Mouse (Mus musculus): Measurements from ENCODE around the gene Bcl2. TPM values are rescaled to one million over a fixed set of nuclear protein-coding genes. Genes with fewer than 3 reads are reported as not detected.

Bcl2 gene
- polyA plus RNA-seq, 1 experiment from 2014 or later: 26.7 TPM

- ATAC-seq (replicated peaks; ENCODE audit: low FRiP score): peak; percentile 65
These were observed 84.0 kb downstream of the Bcl2 start for GRCm38 (mm10) chr1:106629931-106630682.

GRCm38 (mm10) chr1:106629470-106629830 is 84.6 kb downstream of the Bcl2 start:
- peak overlapping the region; percentile 18; the same call in 1 of the 2 replicates for H3K4me2 ChIP-seq
- no peaks in the 10 kb centered on the region for H3K36me3 ChIP-seq
- H3K27ac ChIP-seq: peak overlapping the region; percentile 85
- no peak overlapping the region for H3K4me3 ChIP-seq (replicated peaks)
- H3K4me1 ChIP-seq: peaks cover 36% of the 10 kb centered on the region
- 5% methylated on average over 4 of the region's 4 CpGs for WGBS
- no peaks in the 10 kb centered on the region for H3K27me3 ChIP-seq
- no peak overlapping the region for H3K9ac ChIP-seq
- peak; percentile 80 for ATAC-seq (replicated peaks; ENCODE audit: low FRiP score)
- H3K9me3 ChIP-seq (replicated peaks): no peaks in the 10 kb centered on the region

More at GRCm38 (mm10) chr1:106629931-106630682, 84.0 kb downstream of the Bcl2 start:
- Histone ChIP-seq H3K27me3 (no peaks in the 10 kb centered on the region), H3K4me2 (0 out of 2 replicates have a peak overlapping the region, but pooled peaks have one; percentile 2), H3K27ac (peak overlapping the region; percentile 85), H3K4me1 (peaks cover 36% of the 10 kb centered on the region), H3K9me3 (replicated peaks) (no peaks in the 10 kb centered on the region), H3K36me3 (no peaks in the 10 kb centered on the region), H3K9ac (no peak overlapping the region), H3K4me3 (replicated peaks) (no peak overlapping the region)
- 18% methylated on average over 4 of the region's 4 CpGs for WGBS

DNA sequence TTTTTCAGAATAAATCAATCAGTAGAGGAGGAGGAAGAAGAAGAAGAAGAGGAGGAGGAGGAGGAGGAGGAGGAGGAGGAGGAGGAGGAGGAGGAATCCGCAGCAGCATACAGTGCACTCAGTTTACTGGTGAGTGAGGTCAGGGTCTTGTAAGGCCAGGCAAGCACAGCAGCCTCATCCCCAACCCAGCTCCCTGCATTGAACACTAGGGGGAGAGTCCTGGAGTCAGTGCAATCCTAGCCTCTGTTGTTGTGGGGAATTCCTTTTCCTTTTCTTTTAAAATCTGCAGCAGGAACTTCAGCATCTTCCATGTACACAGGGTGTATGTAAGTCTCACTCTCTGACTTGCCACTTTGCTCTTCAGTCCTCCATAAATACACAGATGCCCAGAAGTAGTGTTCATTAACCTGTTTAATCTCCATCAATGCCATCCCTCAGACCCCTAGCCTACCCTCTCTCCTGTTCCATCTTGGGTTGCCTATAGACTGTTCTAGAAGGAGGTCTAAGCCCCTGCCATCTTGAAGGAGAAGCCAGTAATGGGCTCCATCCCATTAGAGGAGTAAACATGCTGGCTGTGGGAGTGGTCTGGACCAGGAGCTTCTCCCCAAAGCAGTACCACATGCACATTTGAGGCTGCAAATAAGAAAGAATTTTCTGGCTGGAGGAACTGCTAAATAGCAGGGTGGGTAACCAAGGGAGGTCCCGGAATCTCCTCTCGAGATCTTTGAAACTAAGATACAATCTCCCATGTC is 85.2 kb downstream of the Bcl2 start:
- Histone ChIP-seq H3K36me3 (no peaks in the 10 kb centered on the region), H3K4me3 (replicated peaks) (no peak overlapping the region), H3K4me2 (peak overlapping the region; percentile 18; the same call in 1 of the 2 replicates), H3K27me3 (no peaks in the 10 kb centered on the region), H3K9me3 (replicated peaks) (no peaks in the 10 kb centered on the region), H3K4me1 (peaks cover 36% of the 10 kb centered on the region), H3K9ac (no peak overlapping the region), H3K27ac (peak overlapping the region; percentile 85)
- WGBS: 23% methylated on average over 3 of the region's 3 CpGs
- peak; percentile 73 for ATAC-seq (replicated peaks; ENCODE audit: low FRiP score)

- H3K4me1 ChIP-seq: peaks cover 36% of the 10 kb centered on the region
- no peak overlapping the region for H3K9ac ChIP-seq
- H3K4me2 ChIP-seq: no peak overlapping the region
- no peak for ATAC-seq (replicated peaks; ENCODE audit: low FRiP score)
- no peaks in the 10 kb centered on the region for H3K9me3 ChIP-seq (replicated peaks)
- H3K27me3 ChIP-seq: no peaks in the 10 kb centered on the region
- H3K36me3 ChIP-seq: no peaks in the 10 kb centered on the region
- no peak overlapping the region for H3K4me3 ChIP-seq (replicated peaks)
- no peak overlapping the region for H3K27ac ChIP-seq
These were observed 85.8 kb downstream of the Bcl2 start for GRCm38 (mm10) chr1:106628279-106628678.

- Histone ChIP-seq H3K27me3 (no peaks in the 10 kb centered on the region), H3K9ac (no peak overlapping the region), H3K9me3 (replicated peaks) (no peaks in the 10 kb centered on the region), H3K36me3 (no peaks in the 10 kb centered on the region), H3K27ac (no peak overlapping the region), H3K4me1 (peaks cover 36% of the 10 kb centered on the region), H3K4me3 (replicated peaks) (no peak overlapping the region), H3K4me2 (no peak overlapping the region)
- ATAC-seq (replicated peaks; ENCODE audit: low FRiP score): no peak
- 30% methylated on average over 5 of the region's 5 CpGs for WGBS
These were observed 86.8 kb downstream of the Bcl2 start for GRCm38 (mm10) chr1:106627241-106627640.

- no peaks in the 10 kb centered on the region for H3K27me3 ChIP-seq
- no peaks in the 10 kb centered on the region for H3K36me3 ChIP-seq
- H3K9ac ChIP-seq: no peak overlapping the region
- 0 out of 2 replicates have a peak overlapping the region, but pooled peaks have one; percentile 22 for H3K27ac ChIP-seq
- no peak for ATAC-seq (replicated peaks; ENCODE audit: low FRiP score)
- H3K4me2 ChIP-seq: no peak overlapping the region
- WGBS: 90% methylated on average over 3 of the region's 3 CpGs
- H3K9me3 ChIP-seq (replicated peaks): no peaks in the 10 kb centered on the region
- H3K4me3 ChIP-seq (replicated peaks): no peak overlapping the region
- H3K4me1 ChIP-seq: no peaks in the 10 kb centered on the region
These were observed 93.7 kb downstream of the Bcl2 start for GRCm38 (mm10) chr1:106620174-106620931.

GRCm38 (mm10) chr1:106618814-106619213 is 95.3 kb downstream of the Bcl2 start:
- no peaks in the 10 kb centered on the region for H3K27me3 ChIP-seq
- H3K36me3 ChIP-seq: no peaks in the 10 kb centered on the region
- no peak for ATAC-seq (replicated peaks; ENCODE audit: low FRiP score)
- no peaks in the 10 kb centered on the region for H3K4me1 ChIP-seq
- no peak overlapping the region for H3K27ac ChIP-seq
- no peak overlapping the region for H3K4me2 ChIP-seq
- WGBS: 71% methylated on average over 3 of the region's 3 CpGs
- H3K4me3 ChIP-seq (replicated peaks): no peak overlapping the region
- no peaks in the 10 kb centered on the region for H3K9me3 ChIP-seq (replicated peaks)
- no peak overlapping the region for H3K9ac ChIP-seq

GRCm38 (mm10) chr1:106616955-106617354 is 97.1 kb downstream of the Bcl2 start:
- no peak for ATAC-seq (replicated peaks; ENCODE audit: low FRiP score)
- Histone ChIP-seq H3K9ac (no peak overlapping the region), H3K9me3 (replicated peaks) (no peaks in the 10 kb centered on the region), H3K27ac (no peak overlapping the region), H3K27me3 (no peaks in the 10 kb centered on the region), H3K36me3 (no peaks in the 10 kb centered on the region), H3K4me3 (replicated peaks) (no peak overlapping the region), H3K4me2 (no peak overlapping the region), H3K4me1 (peaks cover 9% of the 10 kb centered on the region)
- 85% methylated on average over 5 of the region's 5 CpGs for WGBS

GRCm38 (mm10) chr1:106613371-106613770 is 100.7 kb downstream of the Bcl2 start:
- no peaks in the 10 kb centered on the region for H3K36me3 ChIP-seq
- no peaks in the 10 kb centered on the region for H3K27me3 ChIP-seq
- H3K9me3 ChIP-seq (replicated peaks): no peaks in the 10 kb centered on the region
- H3K4me2 ChIP-seq: no peak overlapping the region
- 88% methylated on average over 5 of the region's 5 CpGs for WGBS
- ATAC-seq (replicated peaks; ENCODE audit: low FRiP score): no peak
- H3K4me3 ChIP-seq (replicated peaks): no peak overlapping the region
- H3K9ac ChIP-seq: no peak overlapping the region
- peaks cover 17% of the 10 kb centered on the region for H3K4me1 ChIP-seq
- no peak overlapping the region for H3K27ac ChIP-seq

DNA sequence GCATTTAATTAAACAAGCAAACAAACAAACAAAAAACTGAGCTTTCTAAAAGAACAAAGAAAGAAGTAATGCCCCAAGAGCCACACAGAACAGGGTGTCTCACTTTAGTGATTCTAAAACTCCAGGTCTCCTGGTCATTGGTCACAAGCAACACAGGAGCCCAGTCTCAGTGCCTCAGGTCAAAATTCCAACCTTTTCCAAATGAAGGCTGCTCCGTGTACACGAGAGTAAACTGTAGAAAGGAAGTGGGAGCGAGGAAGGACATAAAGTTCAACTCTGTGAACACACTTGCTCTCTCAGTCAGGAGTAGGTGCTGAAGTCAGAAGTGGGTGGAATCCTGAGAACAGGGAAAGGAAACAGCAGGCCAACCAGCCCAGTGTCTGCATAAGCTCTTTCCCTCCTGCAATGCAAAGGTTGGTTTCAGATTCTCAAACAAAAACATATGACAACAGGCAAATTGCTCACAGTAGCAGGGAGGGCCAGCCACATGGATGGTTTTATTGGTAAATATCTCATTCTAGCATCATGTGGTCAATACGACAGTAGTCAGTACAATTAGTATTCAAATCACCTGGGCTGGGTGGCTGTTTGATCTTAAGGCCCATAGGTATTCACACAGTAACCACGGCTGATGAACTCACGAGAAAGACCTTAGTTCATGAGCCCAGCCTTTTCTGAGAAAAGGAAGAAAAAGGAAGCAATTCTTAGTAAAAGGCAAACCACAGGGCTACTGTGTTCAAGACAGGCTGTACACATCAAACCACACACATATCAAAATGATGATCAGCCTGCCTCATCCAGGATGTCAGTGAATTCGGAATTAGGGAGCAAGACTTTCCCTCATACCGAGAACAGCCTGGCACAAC is 101.7 kb downstream of the Bcl2 start:
- peak; percentile 50; the same call in 1 of the 2 replicates for ATAC-seq (replicated peaks; ENCODE audit: low FRiP score)
- Histone ChIP-seq H3K9me3 (replicated peaks) (no peaks in the 10 kb centered on the region), H3K9ac (no peak overlapping the region), H3K27me3 (no peaks in the 10 kb centered on the region), H3K4me1 (peaks cover 17% of the 10 kb centered on the region), H3K27ac (peak overlapping the region; percentile 54; the same call in 1 of the 2 replicates), H3K36me3 (no peaks in the 10 kb centered on the region), H3K4me2 (no peak overlapping the region), H3K4me3 (replicated peaks) (no peak overlapping the region)
- 50% methylated on average over 8 of the region's 8 CpGs for WGBS

DNA sequence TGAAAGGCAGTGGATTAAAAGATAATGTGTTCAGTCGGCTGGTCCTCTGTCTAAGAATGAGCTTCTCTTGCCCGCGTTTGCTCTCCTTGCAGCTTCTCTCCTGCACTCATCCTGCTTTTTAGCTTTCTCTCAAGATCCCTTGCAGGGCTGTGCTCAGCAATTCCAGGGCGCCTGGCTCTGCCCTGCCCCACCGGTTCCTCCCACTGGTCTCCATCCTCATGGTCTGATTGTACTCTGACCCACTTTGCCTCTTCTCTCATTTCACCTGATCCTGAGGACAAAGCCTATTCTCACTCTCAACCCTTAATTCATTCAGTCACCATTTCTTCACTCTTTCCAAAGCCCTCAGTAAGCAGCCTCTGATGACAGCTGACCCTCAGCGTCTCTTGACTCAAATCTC is 102.8 kb downstream of the Bcl2 start:
- Histone ChIP-seq H3K36me3 (no peaks in the 10 kb centered on the region), H3K27me3 (no peaks in the 10 kb centered on the region), H3K4me1 (peaks cover 17% of the 10 kb centered on the region), H3K9ac (no peak overlapping the region), H3K4me2 (no peak overlapping the region), H3K9me3 (replicated peaks) (no peaks in the 10 kb centered on the region), H3K27ac (no peak overlapping the region), H3K4me3 (replicated peaks) (no peak overlapping the region)
- 0 out of 2 replicates have a peak, but pooled peaks have one; percentile 52 for ATAC-seq (replicated peaks; ENCODE audit: low FRiP score)
- WGBS: 81% methylated on average over 6 of the region's 6 CpGs

Measured in kidney, embryonic 15.5 days (tissue).